Mouse (Mus musculus) embryonic facial prominence, embryonic 13.5 days (tissue): ENCODE data around the gene Efnb1. TPM values are rescaled to one million over a fixed set of nuclear protein-coding genes. Genes with fewer than 3 reads are reported as not detected.

Experiments
- ATAC-seq: fragments of 200-750 bp; cut with Nextera tagmentation; 2 replicates; pipeline ENCODE4 v1.8.0; 2017; ENCODE audit warnings: low read depth; ENCODE audit not compliant: insufficient number of reproducible peaks, insufficient read depth, low FRiP score, low TSS enrichment
- H3K27ac ChIP-seq: fragments of 300-500 bp; sonication (generic); 2 replicates; pipeline ENCODE4 v1.5.1; 2015; ENCODE audit warnings: moderate library complexity, mild to moderate bottlenecking, inconsistent platforms
- H3K27me3 ChIP-seq: fragments of 300-500 bp; sonication (generic); 2 replicates; pipeline ENCODE4 v1.6.1; 2015; ENCODE audit warnings: mild to moderate bottlenecking, inconsistent platforms
- H3K36me3 ChIP-seq: fragments of 300-500 bp; sonication (generic); 2 replicates; pipeline ENCODE4 v1.6.1; 2015; ENCODE audit warnings: mild to moderate bottlenecking, inconsistent platforms
- H3K4me1 ChIP-seq: fragments of 300-500 bp; sonication (generic); 2 replicates; pipeline ENCODE4 v1.6.1; 2015; ENCODE audit warnings: inconsistent platforms
- H3K4me2 ChIP-seq: fragments of 300-500 bp; sonication (generic); 2 replicates; pipeline ENCODE4 v1.6.1; 2015; ENCODE audit warnings: moderate library complexity, mild to moderate bottlenecking, inconsistent platforms
- H3K4me3 ChIP-seq: fragments of 300-500 bp; sonication (generic); 2 replicates; pipeline ENCODE4 v1.5.1; 2015; ENCODE audit warnings: mild to moderate bottlenecking, inconsistent platforms
- H3K9ac ChIP-seq: fragments of 300-500 bp; sonication (generic); 2 replicates; pipeline ENCODE4 v1.6.1; 2015; ENCODE audit warnings: mild to moderate bottlenecking, inconsistent platforms
- H3K9me3 ChIP-seq: fragments of 300-500 bp; sonication (generic); 2 replicates; pipeline ENCODE4 v1.6.1; 2016; ENCODE audit warnings: inconsistent platforms
- WGBS: fragments of 180-500 bp; shearing (Covaris S2); methylation state at CpG from one replicate; pipeline ENCODE4 v1.1.7; 2015; ENCODE audit warnings: mixed read lengths; 5-methylcytosine and 5-hydroxymethylcytosine counted together
- polyA plus RNA-seq: library from polyadenylated mRNA; unstranded; fragments of >200 nt; fragmentation: Nextera tagmentation; extraction: Ambion mirVana; gene quantifications from 2 replicates; pipeline ENCODE4 v1.2.1, GENCODE M21; 2015

Efnb1 gene
- polyA plus RNA-seq, 1 experiment from 2014 or later: 56.9 TPM

GRCm38 (mm10) chrX:99141900-99142299 lies 6.0 kb downstream of the Efnb1 start:
- H3K36me3 ChIP-seq: peaks cover 18% of the 10 kb centered on the region
- H3K9ac ChIP-seq: no peak overlapping the region
- peaks cover 17% of the 10 kb centered on the region for H3K27me3 ChIP-seq
- peak overlapping the region; percentile 71 for H3K4me2 ChIP-seq
- no peaks in the 10 kb centered on the region for H3K9me3 ChIP-seq
- peaks cover 48% of the 10 kb centered on the region for H3K4me1 ChIP-seq
- ATAC-seq: no peak
- peak overlapping the region; percentile 65 for H3K4me3 ChIP-seq
- H3K27ac ChIP-seq: peak overlapping the region; percentile 44; the same call in 1 of the 2 replicates

DNA sequence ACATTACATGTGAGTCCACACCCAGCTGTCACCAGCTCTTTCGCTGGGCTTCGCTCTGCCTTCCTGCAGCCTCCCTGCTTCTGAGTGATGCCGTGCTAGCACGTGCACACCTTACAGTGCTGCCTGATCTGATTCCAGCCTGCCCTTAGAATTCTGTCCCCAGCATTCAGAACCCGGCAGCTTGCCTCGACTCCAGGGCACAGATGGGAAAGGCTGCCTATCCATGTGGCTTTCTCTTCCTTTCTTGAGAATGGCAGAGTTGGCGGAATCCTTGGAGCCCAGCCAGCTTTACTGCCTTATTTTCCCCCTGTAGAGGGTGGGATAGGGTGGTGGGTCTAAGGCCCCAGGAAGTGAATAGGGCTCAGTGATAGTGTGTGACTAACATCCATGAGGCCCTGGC lies 9.6 kb downstream of the Efnb1 start:
- ATAC-seq: no peak
- no peak overlapping the region for H3K4me2 ChIP-seq
- WGBS: 88% methylated on average over 7 of the region's 7 CpGs
- H3K9me3 ChIP-seq: no peaks in the 10 kb centered on the region
- H3K9ac ChIP-seq: no peak overlapping the region
- H3K27me3 ChIP-seq: peaks cover 15% of the 10 kb centered on the region
- H3K36me3 ChIP-seq: peaks cover 46% of the 10 kb centered on the region
- H3K4me3 ChIP-seq: no peak overlapping the region
- no peak overlapping the region for H3K27ac ChIP-seq
- peaks cover 54% of the 10 kb centered on the region for H3K4me1 ChIP-seq

DNA sequence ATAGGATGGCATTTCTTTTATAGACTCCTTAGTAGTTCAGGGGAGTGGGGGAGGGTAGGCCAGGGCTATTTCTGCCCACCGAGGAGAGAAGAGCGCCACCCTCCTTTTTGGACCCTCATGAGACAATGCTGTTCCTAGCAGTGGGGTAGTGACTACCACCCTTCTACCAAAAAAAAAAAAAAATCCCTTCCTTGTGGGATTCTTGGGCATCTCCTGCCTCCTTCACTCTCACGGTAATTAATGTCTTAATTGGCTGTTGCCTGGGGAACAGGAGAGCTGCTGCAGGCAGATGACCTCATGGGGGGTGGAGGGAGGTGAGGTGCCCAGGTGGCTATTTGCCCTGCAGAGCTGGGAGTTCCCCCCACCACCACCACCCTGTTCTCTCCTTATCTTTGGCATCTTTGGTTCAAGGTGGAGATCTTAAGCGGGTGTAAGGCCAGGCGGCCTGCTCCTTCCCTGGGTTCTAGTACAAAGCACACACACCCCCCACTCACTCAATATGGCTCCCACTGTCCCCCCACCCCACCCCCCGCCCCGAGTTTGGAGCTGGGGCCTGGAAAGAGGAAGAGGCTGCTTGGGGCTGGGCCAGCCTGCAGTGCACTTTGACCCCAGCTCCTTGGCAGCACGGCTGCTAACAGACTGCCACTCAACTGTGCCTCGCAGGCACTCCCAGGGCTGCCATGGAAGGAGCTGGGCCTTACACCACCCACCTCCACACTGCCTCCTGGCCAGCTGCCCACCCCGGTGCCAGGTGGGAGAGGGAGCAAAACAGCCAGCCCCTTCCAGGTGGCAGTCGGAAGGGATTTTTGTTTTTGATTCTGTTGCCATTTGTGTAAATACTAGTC lies 12.4 kb downstream of the Efnb1 start:
- Histone ChIP-seq H3K4me2 (no peak overlapping the region), H3K9ac (no peak overlapping the region), H3K27me3 (peaks cover 26% of the 10 kb centered on the region), H3K9me3 (no peaks in the 10 kb centered on the region), H3K4me1 (peaks cover 48% of the 10 kb centered on the region), H3K36me3 (peaks cover 50% of the 10 kb centered on the region), H3K27ac (no peak overlapping the region), H3K4me3 (no peak overlapping the region)
- ATAC-seq: no peak
- 44% methylated on average over 11 of the region's 11 CpGs for WGBS

DNA sequence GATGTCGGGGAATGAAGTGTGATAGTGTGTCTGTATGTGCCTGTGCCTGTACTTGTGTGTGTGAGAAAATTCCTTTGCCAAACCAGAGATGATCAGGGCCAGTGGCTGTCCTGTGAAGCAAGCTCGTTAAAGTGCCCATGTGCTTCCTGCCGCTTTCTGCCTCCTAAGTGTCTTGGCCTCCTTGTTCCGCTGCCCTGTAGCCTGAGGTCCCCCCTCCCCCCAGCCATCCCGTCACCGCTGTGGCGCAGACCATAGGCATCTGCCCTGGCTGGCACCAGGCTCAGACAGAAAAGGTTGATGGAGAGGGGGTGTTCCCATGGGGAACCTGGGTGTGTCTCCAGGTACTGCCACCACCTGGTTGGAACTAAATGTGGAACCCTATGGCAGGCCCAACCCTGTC lies 13.1 kb downstream of the Efnb1 start:
- ATAC-seq: no peak
- Histone ChIP-seq H3K36me3 (peaks cover 50% of the 10 kb centered on the region), H3K9me3 (no peaks in the 10 kb centered on the region), H3K4me2 (no peak overlapping the region), H3K27ac (no peak overlapping the region), H3K4me3 (no peak overlapping the region), H3K27me3 (peaks cover 23% of the 10 kb centered on the region), H3K9ac (no peak overlapping the region), H3K4me1 (peaks cover 42% of the 10 kb centered on the region)
- WGBS: 79% methylated on average over 7 of the region's 7 CpGs

- Histone ChIP-seq H3K9ac (no peak overlapping the region), H3K4me3 (no peak overlapping the region), H3K4me1 (peaks cover 37% of the 10 kb centered on the region), H3K27ac (no peak overlapping the region), H3K36me3 (peaks cover 50% of the 10 kb centered on the region), H3K9me3 (no peaks in the 10 kb centered on the region), H3K4me2 (no peak overlapping the region), H3K27me3 (peaks cover 31% of the 10 kb centered on the region)
- ATAC-seq: no peak
- 78% methylated on average over 2 of the region's 2 CpGs for WGBS
Measured at GRCm38 (mm10) chrX:99149900-99150299, 14.0 kb downstream of the Efnb1 start.

DNA sequence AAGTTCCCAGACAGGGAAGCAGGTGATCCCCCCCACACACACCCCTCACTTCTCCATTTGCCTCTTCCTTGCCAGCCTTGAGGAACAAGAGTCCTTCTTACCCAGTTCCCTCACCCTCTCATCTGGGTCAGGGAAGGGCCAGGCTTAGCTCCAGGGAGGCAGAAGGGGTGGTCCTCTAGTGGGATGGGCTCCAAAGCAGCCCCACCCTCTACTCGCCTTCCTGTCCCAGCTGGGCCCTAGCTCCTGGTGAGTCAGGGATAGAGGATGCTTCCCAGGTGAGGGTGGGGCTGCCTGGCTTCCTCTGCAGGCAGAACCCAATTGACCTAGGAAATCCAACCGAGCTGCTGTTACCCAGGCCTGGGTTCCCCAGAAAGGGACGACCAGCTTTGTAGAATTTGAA lies 14.8 kb downstream of the Efnb1 start:
- no peak for ATAC-seq
- Histone ChIP-seq H3K27ac (no peak overlapping the region), H3K4me1 (peaks cover 37% of the 10 kb centered on the region), H3K4me2 (no peak overlapping the region), H3K9ac (no peak overlapping the region), H3K27me3 (peaks cover 38% of the 10 kb centered on the region), H3K9me3 (no peaks in the 10 kb centered on the region), H3K36me3 (peaks cover 42% of the 10 kb centered on the region), H3K4me3 (no peak overlapping the region)
- WGBS: 76% methylated on average over 3 of the region's 3 CpGs

DNA sequence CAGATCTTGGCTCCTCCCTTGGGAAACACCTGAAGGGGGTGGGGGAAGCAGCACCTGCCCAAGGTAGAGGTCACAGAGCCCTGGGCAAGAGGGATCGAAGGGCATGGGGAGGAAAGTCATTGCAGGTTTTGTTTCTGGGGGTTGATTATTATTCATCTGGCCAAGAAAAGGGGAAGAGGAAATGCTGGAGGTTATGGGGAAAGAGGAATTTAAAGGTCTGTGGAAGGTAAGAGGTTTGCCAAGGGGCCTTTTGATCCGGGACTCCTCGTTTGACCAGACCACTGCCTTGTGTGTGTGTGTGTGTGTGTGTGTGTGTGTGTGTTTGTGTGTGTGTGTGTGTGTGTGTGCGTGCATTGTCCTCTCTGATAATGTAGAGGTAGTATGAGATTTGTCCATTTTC lies 15.5 kb downstream of the Efnb1 start:
- Histone ChIP-seq H3K4me3 (no peak overlapping the region), H3K27me3 (peaks cover 45% of the 10 kb centered on the region)
- 69% methylated on average over 4 of the region's 4 CpGs for WGBS

DNA sequence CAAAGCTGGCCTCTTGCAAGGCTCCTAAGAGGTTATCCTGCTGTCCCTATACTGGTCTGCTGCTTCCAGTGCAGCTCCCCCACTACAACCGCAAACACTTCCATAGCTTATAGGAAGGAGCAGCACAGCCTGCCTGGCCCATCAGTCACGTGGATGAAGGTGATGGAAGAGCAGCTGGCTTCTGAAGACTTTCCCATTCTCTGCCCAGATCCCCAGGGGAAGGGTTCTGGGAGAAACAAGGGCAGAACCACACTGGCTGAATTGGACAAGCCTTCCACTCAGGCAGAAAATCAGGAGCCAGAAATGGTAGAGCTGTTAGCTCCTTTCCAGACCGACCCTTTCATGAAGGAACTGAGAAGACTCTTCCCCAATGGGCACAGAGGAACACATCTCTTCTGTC lies 16.2 kb downstream of the Efnb1 start:
- H3K27me3 ChIP-seq: peaks cover 47% of the 10 kb centered on the region
- H3K36me3 ChIP-seq: peaks cover 29% of the 10 kb centered on the region
- H3K9ac ChIP-seq: no peak overlapping the region
- H3K4me2 ChIP-seq: no peak overlapping the region
- H3K4me3 ChIP-seq: no peak overlapping the region
- H3K4me1 ChIP-seq: peaks cover 40% of the 10 kb centered on the region
- 38% methylated on average over 3 of the region's 3 CpGs for WGBS
- no peak for ATAC-seq
- H3K27ac ChIP-seq: no peak overlapping the region
- no peaks in the 10 kb centered on the region for H3K9me3 ChIP-seq

More for the DNA sequence above, 15.5 kb downstream of the Efnb1 start:
- Histone ChIP-seq H3K4me2 (no peak overlapping the region), H3K9me3 (no peaks in the 10 kb centered on the region), H3K36me3 (peaks cover 36% of the 10 kb centered on the region), H3K9ac (no peak overlapping the region), H3K4me1 (peaks cover 39% of the 10 kb centered on the region), H3K27ac (no peak overlapping the region)
- ATAC-seq: no peak

DNA sequence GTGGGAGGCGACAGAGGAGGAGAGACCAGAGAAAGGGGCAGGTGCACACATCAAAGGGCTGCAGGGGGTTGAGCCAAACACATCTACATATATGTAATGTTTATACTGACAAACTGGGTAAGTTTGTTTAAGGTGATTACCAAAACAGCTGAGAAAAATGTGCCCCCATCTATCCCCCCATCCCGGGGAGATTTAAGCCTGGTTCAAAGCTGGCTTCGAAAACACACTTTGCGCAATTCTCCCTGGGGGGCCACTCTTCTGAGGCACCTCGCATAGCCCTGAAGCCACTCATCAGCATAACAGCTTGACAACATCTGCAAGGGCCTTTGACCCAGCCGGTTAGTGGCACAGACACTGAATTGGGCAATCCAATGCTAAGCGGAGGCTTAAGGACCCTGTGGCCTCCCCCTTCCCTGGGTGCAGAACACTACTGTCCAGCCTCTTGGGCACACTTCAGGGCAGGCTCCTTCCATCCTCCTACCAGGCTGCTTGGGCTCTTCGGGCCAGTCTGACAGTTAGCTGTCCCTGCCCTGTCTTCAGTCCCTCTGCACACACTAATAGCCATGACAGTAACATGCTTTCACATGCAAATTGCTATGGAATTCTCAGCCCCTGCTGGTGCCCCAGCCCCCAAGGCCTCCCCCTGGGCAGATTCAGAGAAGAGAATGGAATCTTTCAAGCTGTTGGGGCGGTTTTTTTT lies 16.8 kb downstream of the Efnb1 start:
- H3K36me3 ChIP-seq: peaks cover 23% of the 10 kb centered on the region
- H3K4me3 ChIP-seq: no peak overlapping the region
- no peak overlapping the region for H3K4me2 ChIP-seq
- H3K9me3 ChIP-seq: no peaks in the 10 kb centered on the region
- no peak overlapping the region for H3K9ac ChIP-seq
- peaks cover 35% of the 10 kb centered on the region for H3K4me1 ChIP-seq
- no peak for ATAC-seq
- no peak overlapping the region for H3K27ac ChIP-seq
- 33% methylated on average over 9 of the region's 9 CpGs for WGBS
- H3K27me3 ChIP-seq: peaks cover 48% of the 10 kb centered on the region

DNA sequence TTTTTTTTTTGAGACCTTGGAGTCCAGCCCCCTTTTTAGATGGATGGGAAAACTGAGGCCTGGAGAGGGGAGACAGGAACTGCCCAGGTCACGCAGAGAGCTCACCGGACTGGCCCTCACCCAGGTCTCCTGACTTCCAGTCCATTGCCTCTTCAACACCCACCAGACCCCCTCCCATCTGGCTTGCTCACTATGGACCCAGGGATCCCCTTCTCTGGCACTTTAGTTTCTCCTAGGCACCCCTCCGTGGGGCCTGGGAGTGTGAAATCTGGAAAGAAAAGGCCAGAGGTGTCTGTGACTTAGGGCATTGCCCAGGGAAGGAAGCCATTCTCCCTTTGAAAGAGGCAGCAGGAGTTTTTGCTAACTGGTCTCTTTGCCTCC lies 17.3 kb downstream of the Efnb1 start:
- no peak overlapping the region for H3K4me3 ChIP-seq
- H3K4me1 ChIP-seq: peaks cover 33% of the 10 kb centered on the region
- H3K36me3 ChIP-seq: peaks cover 22% of the 10 kb centered on the region
- H3K9me3 ChIP-seq: no peaks in the 10 kb centered on the region
- no peak overlapping the region for H3K4me2 ChIP-seq
- H3K27me3 ChIP-seq: peaks cover 53% of the 10 kb centered on the region
- ATAC-seq: no peak
- WGBS: 45% methylated on average over 3 of the region's 3 CpGs
- no peak overlapping the region for H3K9ac ChIP-seq
- H3K27ac ChIP-seq: no peak overlapping the region

DNA sequence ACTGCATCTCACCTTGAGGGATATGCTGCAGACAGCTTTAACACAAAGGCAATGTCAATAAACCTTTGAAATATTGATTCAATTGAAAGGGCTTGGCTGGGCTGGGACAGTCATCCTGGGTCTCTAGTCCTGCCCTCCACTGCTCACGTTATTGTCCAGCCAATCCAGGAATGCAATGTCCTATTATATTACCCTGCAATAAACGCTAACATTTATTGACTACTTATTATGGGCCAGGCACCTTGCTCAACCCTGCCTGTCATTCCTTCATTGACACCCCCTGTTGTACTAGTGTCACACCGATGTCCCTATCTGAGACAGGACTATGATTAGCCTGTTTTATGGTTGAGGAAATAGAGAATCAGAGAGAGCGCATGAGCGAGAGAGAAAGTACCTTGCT lies 18.4 kb downstream of the Efnb1 start:
- Histone ChIP-seq H3K9me3 (no peaks in the 10 kb centered on the region), H3K36me3 (peaks cover 14% of the 10 kb centered on the region; the same call in 1 of the 2 replicates), H3K4me2 (no peak overlapping the region), H3K4me1 (peaks cover 25% of the 10 kb centered on the region), H3K27me3 (peaks cover 58% of the 10 kb centered on the region), H3K27ac (no peak overlapping the region), H3K4me3 (no peak overlapping the region), H3K9ac (no peak overlapping the region)
- 82% methylated on average over 5 of the region's 5 CpGs for WGBS
- ATAC-seq: no peak

GRCm38 (mm10) chrX:99159020-99159419 lies 23.1 kb downstream of the Efnb1 start:
- WGBS: 82% methylated on average over 8 of the region's 8 CpGs
- H3K9me3 ChIP-seq: no peaks in the 10 kb centered on the region

More at GRCm38 (mm10) chrX:99159020-99159419, 23.1 kb downstream of the Efnb1 start:
- no peaks in the 10 kb centered on the region for H3K36me3 ChIP-seq
- H3K27ac ChIP-seq: no peak overlapping the region
- ATAC-seq: no peak
- H3K9ac ChIP-seq: no peak overlapping the region
- H3K4me1 ChIP-seq: 0 out of 2 replicates have a peak, but pooled peaks cover 3% of the 10 kb centered on the region
- H3K4me2 ChIP-seq: no peak overlapping the region
- H3K4me3 ChIP-seq: no peak overlapping the region
- peaks cover 64% of the 10 kb centered on the region for H3K27me3 ChIP-seq
